Mouse (Mus musculus) cerebellum, postnatal 36 days (tissue): Measurements from ENCODE around the gene Fgd5.
"Not testable (repeated sequence)": the region's sequence is repeated elsewhere in the genome, so short reads cannot be mapped to it uniquely, and the experiment has no call there.

ENCODE experiments used
- DNase-seq, 2 experiments: peaks; one replicate each; pipeline ENCODE4 v3.0.0; 2021 to 2022; ENCODE audit warnings: mixed read lengths in 2 of 2

Gene Fgd5

DNA sequence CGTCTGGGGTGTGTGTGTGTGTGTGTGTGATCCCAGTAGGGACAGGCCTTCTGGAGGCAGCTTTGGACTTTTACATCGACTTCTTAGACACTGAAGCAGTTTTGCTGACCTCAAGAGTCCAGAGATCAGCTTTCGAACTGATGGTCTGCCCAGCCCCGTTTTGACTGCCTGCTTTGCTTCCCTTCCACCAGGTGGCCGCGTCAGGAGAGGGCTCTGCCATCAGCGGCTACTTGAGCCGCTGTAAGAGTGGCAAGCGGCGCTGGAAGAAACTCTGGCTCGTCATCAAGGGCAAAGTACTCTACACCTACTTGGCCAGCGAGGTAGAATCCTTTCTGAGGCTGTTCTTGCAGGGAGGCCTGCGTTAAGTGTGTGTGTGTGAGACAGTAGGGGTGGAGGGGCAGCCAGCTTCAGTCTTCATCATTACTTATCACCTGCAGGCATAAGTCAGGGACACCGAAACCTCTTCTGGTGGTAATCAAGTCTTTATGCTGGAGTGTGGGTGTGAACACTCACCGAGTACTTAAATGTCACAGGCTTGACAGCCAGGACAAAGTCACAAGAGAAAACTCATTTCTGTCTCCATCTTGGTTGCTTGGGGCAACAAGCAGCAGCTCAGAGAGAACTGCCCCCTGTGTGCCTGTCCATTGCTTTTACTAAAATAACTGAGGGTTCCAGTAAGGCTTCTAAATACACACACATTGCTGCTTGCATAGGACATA is 92.6 kb downstream of the Fgd5 start:
- no peak for DNase-seq

DNA sequence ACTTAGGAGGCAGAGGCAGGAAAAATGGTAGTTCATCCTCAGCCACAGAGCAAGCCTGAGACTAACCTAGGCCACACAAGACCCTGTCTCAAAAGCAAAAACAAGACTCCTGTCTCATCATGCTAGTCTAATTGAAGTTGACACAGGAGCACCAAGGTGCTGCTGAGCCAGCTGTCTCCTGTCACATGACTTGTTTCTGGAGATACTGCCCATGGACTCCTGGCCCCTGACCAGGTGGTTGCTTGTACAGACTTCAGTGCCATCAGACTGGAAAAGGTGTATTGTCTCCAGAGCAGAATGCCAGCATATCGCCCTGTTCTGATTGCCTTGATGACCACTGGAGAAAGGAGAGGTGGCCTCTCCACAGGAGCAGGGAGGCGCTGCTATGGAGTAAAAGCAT is 102.1 kb downstream of the Fgd5 start:
- DNase-seq, result no peak

DNA sequence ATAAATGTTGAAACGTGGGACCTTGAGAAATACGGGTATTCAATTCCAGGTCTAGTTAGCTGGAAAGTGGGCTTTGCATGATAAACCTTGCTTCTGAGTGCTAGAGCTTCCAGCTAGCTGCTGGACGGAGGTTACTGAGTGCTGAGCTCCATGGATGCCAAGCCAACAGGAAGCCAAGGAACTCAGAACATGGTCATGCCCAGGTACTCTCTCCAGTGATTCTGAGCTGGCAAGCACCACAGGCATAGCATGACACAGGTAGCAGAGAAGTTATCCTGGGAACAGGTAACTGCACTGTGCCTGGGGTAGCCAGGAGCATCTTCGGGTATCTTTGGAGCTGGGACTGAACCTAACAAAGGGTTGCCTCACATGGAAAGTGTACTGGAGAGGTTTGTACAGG is 104.1 kb downstream of the Fgd5 start:
- DNase-seq, result no peak

DNA sequence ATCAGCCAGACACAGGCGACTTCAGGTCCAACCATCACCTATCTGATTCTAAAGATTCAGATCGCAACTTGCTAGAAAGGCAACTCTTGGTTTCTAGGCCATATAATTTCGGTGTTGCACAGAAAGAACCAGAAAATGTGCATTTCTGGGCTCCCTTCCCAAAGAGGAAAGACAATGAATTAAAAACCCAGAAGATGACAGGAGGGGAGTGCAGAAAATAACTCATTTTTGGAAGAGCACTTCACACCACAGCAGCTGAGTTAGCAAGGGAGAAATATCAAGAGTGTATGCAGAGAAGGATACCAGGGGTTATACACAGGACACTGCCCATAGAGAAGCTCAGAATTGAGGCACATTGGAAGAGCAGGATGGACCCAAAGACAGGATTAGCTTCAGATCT is 106.3 kb downstream of the Fgd5 start:
- DNase-seq, result no peak

DNA sequence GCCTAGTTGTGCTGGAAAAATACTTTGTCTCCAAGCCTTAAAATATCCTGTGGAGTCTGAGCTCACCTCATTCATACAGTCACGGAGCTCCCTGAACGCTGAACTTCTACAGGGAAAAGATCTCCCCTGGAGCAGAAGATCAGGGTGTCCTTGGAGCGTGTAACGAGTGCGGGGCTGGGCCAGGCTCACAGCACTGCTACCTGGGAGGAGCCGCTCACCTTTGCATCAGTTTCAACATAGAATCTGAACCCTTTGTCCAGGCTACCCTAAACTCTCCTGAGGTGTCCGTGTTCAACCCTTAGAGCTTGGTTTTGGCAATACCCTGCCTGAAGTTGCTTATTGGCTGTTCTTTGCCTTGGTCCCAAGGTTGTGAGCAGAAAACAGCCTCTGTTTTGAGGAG is 110.5 kb downstream of the Fgd5 start:
- DNase-seq, result not testable (repeated sequence)

DNA sequence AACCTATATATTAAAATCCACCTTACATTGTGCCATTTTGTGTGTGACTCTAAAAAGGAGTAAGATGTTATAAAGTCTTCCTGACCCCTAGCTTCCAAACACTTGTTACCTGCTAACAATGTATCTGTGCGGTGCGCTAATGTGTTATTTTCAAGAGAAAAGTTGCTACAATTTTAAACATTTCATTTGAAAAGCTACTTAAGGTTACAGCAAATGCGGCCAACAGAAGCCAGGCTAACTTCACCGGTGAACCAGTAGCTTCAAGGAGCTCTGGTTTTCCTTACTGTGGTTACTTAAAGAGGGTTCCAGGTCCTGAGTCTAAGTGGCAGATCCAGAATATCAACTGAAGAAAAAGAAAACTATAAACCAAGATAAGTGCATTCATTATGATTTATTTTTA is 111.3 kb downstream of the Fgd5 start:
- DNase-seq, result no peak

DNA sequence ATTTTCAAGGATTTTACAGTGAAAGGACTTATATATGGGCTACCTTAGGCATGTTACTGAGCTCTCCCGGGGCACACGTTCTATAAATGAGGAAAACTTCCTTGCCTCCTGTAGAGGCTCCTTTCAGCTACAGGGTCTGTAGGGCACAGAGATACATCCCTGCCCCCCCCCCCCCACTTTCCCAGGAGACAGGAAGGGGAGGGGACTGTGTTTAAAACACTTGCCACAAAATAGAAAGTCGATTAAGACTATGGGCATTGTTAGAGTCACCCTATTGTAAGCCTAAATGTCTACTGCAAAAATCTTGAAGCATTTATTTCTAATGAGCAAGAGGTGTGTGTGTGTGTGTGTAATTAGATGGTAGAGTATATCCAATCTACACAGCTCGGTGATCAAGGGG is 111.8 kb downstream of the Fgd5 start:
- DNase-seq, result no peak

DNA sequence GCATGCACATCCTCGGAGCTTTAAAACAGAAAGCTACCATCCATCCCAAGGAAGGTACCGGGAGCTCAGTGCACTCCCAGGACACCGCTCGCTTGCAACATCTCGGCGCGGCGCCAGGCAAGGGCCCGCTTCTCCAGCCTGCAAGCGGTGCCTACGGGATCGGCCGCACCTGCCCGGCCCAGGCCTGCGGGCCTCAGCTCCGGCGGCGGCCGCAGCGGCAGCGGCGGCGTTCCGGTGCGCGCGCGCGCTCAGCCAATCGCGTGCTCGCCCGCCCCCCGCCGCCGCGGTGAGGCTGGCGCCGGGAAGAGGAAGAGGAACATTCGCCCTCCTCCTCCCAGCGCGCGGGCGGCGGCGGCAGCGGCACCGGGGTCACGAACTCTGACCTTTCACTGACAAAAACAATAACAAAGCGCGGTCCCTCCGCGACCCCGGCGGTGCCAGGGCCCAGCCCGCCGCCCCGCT is 112.5 kb downstream of the Fgd5 start, which contains the start of gene Nr2c2:
TSS of gene Nr2c2 (plus strand) at position 261 of the 462 bp plus-strand sequence.
- peak; percentile 83 to 90 for DNase-seq

DNA sequence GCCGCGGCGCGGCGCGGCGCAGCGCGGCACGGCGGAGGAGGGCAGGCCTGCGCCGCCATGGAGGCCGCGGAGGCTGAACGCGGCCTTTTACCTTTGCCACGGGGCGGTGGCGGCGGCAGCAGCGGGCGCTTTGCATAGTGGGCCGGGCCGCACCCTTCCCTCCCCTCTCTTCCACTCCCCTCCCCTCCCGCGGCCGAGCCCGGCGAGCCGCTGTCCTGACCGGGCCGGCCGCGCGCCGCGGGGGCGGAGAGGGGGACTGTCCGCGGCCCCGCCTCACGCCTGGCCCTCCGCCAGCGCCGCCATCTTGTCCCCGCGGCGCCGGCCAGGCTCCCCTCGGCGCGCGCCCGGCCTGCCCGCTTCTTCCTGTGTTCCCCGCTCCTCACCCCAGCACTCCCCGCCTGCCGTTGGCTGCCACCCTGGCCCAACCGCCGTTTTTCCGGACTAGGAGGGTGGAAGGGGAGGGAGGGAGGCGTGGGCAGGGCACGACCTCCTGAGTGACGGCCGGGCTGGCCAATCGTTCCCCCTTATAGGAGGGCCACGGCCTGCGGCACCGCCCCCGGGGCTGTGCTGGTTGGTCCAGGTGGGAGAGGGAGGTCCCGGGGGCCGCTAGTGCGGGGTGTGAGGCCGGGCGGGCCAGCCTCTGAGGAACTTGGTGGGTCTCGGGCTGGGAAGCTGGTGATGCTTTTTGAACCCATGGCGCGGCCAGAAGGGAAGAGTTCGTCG is 113.2 kb downstream of the Fgd5 start:
- DNase-seq, result peak; percentile 100

DNA sequence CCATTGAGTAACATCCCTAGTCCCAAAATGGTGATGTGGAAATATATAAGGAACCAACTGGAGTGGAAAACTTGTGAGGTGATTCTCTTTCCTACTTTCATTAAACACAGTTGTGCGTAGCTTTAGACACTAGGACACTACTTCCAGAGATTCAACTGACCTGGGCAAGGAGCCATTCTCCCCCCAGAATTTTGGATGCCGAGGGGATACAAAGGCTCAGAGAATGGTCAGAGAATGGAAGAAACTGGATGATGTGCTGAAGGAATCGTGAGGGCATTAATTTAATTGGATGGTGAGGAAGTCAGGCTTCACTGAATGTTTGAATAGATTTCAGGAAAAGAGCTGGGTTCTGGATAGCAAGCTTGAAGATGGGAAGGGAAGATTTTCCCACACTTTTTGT is 114.1 kb downstream of the Fgd5 start:
- no peak for DNase-seq

DNA sequence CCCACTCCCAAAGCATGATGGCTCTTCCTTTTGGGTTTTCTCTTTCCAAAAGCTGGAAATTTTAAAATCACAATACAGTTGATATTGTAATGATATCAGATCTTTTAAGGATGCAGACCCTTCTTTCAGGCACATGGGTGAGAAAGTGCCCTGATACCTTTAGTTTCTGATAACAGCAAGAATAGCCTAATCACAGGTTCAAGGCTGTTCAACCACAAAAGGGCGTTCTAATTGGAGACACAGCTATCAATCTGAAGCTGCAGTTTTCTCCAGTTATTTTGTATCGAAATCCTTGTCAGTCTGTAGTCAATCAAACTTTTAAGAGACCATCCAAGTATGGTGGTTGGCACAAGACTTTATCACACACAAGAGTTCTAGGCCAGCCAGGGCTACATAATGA is 115.2 kb downstream of the Fgd5 start:
- DNase-seq, result no peak

DNA sequence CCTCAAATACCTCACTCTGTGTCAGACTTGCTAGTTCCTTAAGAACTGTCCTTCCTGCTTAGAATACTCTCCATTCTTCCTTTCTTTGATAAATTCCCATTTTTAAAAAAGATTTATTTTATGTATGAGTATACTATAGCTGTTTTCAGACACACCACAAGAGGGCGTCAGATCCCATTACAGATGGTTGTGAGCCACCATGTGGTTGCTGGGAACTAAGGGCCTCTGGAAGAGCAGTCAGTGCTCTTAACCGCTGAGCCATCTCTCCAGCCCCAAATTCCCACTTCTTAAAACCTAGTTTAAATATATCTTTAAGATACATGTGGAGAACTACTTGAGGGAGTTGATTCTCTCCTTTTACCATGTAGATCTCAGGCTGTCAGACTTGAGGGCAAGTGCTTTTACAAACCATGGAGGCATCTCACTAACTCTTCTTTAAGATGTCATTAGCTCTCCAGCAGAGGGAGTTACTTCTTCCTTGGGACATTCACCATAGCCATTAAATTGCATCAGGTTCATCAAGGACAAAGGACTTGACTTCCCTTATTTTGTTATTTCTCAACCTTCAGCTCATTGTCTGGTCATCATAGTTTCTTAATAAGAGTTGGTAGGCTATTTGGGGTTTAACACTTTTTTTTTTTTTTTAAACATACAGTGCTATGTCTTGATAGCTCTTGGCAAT is 122.1 kb downstream of the Fgd5 start:
- DNase-seq, result no peak

DNA sequence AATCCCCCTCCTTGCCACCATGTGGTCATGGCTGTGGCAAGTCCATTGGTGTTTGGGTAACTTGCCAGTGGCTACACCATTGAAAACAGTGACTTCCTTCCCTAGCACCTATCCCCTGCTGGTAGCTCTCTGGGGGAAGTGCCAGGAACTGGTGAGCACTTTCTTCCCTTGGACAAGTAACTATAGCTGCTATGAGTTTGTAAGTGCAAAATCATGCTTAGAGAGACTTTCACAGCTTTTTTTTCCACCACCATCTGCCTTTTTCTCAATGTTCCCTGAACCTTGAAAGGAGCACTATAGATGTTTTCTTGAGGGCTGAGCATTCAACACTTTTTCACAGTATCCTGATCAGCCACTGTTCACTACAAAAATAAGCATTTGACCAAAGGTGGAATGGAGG is 145.9 kb downstream of the Fgd5 start:
- DNase-seq, result peak in 1 of 2 experiments; percentile 7
